Mouse (Mus musculus): ENCODE results near the gene Pld1. TPM values are rescaled to one million over a fixed set of nuclear protein-coding genes. Genes with fewer than 3 reads are reported as not detected.

Pld1 gene
- total RNA-seq, 1 experiment from 2014 or later, result 12.1 TPM

DNA sequence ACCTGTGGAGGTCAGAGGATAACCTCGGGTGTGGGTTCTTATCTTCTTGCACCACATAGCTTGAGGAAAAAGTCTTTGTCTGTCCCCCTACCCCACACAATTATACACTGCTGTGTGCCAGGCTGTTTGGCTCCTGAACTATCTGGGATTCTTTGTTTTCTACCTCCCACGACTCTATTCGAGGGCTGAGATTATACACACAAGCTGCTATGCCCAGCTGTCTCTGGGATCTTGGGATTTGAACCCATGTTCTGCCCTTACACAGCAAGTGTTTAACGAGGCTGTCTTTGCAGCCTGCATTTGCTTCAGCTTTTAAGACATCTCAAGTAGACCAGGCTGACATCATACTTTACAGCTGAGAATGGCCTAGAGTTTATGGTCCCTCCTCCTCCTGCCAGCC is 43.1 kb downstream of the Pld1 start:
- ATAC-seq (replicated peaks in 1 of 2; ENCODE audit: insufficient read depth in 1 of 2, low FRiP score in 2 of 2, low TSS enrichment in 1 of 2, low read depth in 1 of 2, poor library complexity in 2 of 2, severe bottlenecking in 2 of 2), result no peak

DNA sequence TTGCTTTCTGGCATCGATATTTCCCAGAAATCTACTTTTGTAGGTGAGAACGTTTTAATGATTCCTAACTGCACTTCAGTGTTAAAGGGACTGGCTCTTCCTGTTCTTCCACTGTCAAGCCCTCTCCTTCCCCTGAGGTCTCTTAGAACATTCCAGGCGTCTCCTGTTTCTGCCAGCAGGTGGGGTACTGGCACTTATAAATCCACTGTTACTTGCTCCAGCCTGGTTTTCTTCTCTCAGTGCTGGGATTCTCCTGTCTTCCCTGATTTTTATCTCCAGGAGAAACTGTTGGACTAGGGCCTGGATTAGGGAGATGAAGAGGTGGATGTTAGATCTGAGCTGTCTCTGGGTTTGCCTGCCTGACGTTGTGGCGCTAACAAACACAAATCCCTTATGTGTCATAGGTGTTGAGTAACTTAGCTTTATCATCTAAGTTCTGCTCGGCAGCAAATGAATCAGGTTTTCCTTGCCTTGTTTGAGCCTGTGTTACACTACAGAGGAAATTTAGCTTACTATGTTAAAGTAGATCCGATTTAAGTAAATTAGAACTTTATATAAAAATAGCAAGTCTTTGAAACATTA is 44.0 kb downstream of the Pld1 start:
- ATAC-seq (replicated peaks in 1 of 2; ENCODE audit: insufficient read depth in 1 of 2, low FRiP score in 2 of 2, low TSS enrichment in 1 of 2, low read depth in 1 of 2, poor library complexity in 2 of 2, severe bottlenecking in 2 of 2), result no peak

DNA sequence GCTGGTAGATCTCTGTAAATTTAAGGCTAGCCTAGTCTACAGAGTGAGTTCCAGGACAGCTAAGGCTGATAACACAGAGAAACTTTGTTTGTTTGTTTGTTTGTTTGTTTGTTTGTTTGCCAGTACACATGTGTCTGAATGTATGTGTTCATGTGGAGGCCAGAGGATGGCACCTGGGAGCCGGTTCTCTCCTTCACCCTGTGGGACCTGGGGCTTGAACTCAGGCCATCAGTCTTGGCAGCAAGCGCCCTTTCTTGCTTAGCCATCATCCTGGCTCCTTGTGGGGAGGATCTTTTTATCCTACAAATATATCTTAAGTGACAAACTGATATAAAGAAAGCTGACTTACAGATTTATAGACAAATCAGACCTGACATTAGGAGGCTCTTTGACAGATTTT is 44.8 kb downstream of the Pld1 start:
- no peak for ATAC-seq (replicated peaks in 1 of 2; ENCODE audit: insufficient read depth in 1 of 2, low FRiP score in 2 of 2, low TSS enrichment in 1 of 2, low read depth in 1 of 2, poor library complexity in 2 of 2, severe bottlenecking in 2 of 2)

DNA sequence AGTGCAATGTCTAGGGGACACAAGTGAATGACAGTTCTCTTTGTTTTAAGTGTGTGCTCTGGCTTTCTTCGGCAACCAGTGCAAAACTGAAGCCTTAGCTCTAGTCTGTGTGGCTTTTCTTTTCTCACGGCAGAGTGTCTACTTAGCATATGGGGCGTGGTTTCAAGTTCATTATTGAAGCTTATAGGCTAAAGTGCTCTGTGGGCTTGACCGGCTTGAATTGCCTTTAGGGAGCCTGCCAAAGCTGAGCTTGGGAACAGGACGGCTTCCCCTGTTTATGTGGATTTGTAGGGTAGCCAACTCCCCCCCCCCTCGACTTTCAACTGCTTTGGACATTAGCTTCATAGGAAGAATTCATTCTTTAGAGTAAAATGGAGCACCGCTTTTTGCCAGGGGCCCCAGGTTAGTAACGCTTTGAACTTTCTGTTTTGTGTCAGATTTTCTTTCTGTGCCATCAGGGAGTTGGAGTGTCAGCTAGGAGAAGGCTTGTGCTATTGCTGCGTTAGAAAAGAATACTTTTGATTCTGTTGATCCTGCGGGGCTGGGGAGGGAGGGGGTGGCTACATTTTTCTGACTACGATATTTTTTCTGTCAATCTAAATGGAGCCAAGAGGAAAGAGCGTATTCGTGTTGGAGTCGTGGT is 45.6 kb downstream of the Pld1 start:
- ATAC-seq (replicated peaks in 1 of 2; ENCODE audit: insufficient read depth in 1 of 2, low FRiP score in 2 of 2, low TSS enrichment in 1 of 2, low read depth in 1 of 2, poor library complexity in 2 of 2, severe bottlenecking in 2 of 2), result peak; percentile 96 to 97

DNA sequence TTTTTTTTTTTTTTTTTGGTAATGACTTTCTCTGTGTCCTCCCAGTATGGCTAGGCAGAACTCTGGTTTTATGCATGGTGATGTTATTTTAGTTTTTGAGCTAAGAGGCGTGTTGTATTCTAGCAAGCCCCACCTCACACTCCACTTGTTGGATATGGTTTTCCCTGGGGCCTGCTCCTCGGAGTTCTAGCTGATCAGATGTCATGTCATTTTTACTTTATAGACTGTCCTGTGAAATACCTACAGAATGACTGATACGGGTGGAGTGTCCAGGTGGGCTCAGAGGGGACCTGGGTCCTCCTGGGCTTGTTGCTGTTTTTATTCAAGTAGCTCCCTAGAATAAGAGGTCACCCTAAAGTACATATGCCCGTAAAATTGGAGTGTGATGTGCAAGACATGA is 46.1 kb downstream of the Pld1 start:
- no peak for ATAC-seq (replicated peaks in 1 of 2; ENCODE audit: insufficient read depth in 1 of 2, low FRiP score in 2 of 2, low TSS enrichment in 1 of 2, low read depth in 1 of 2, poor library complexity in 2 of 2, severe bottlenecking in 2 of 2)

DNA sequence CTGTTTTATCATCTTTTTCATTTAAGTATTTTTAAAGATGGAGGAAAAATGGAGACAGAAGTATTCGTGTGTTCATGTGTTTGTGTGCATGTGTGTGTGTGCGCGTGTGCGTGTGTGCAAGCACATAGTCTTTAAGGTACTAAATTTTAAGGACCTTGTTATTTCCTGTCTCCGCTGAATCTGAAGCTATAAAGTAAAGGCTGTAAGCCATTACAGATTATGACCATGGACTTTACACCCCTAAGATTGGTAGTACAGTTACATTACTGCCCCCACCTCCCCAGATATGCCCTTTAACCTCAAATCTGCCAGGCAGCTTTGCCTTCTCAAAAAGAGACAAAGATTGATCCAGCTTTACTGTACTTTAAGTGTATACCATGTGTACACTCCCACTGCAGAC is 46.8 kb downstream of the Pld1 start:
- ATAC-seq (replicated peaks in 1 of 2; ENCODE audit: insufficient read depth in 1 of 2, low FRiP score in 2 of 2, low TSS enrichment in 1 of 2, low read depth in 1 of 2, poor library complexity in 2 of 2, severe bottlenecking in 2 of 2), result no peak

DNA sequence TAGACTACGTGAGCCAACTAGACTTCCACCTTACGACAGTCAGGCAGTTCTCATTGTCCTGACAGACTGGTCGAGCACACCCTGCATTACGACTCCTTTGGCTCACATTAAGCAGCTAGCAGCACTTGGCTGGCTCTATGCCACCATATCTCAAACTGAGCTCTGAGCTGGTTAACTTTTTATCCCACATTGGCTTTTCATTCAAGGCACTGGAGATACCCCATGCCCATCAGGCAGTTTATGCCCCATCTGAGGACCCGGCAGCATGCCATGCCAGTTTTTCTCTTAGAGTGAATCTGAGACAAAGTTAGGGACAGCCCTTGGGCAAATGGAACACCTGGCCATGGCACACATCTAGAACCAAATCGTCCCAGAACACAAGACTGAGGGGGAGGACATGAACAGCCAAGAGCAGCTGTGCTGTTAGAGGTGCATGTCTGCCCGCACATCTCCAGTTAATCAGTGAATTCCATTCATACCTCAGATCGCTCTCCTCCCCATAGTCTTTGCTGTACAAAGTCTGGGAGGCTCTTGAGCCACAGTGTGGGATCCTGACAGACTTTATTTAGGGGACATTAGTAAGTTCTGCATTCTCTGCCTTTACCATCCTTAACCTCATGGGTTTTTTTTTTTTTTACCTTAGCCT is 49.5 kb downstream of the Pld1 start:
- no peak for ATAC-seq (replicated peaks in 1 of 2; ENCODE audit: insufficient read depth in 1 of 2, low FRiP score in 2 of 2, low TSS enrichment in 1 of 2, low read depth in 1 of 2, poor library complexity in 2 of 2, severe bottlenecking in 2 of 2)

DNA sequence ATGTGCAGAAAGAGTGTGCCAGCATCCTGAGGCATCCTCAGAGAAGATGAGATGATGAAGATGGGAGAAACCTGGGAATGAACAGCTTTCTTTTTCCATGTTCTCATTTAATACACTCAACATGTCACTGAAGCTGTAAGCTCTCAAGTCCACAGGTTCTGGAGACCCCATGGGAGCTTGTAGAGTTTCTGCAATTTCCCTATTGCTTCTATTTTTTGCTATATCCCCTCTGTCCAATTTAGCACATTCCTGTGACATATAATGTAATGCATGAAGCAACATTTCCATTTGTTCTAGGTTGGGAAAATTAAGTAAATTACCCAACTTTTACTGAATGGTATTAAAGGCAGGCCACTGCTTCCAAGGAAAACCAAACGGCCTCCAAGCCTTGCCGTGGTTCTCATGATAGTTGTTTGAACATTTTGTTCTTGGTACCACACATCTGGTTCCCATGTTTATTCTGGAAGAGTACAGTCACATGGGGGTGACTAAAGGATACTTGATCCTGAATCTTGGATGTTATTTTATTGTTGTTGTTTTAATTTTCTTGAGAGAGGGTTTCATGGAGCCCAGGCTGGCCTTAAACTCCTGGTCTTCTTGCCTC is 52.7 kb downstream of the Pld1 start:
- no peak for ATAC-seq (replicated peaks in 1 of 2; ENCODE audit: insufficient read depth in 1 of 2, low FRiP score in 2 of 2, low TSS enrichment in 1 of 2, low read depth in 1 of 2, poor library complexity in 2 of 2, severe bottlenecking in 2 of 2)

DNA sequence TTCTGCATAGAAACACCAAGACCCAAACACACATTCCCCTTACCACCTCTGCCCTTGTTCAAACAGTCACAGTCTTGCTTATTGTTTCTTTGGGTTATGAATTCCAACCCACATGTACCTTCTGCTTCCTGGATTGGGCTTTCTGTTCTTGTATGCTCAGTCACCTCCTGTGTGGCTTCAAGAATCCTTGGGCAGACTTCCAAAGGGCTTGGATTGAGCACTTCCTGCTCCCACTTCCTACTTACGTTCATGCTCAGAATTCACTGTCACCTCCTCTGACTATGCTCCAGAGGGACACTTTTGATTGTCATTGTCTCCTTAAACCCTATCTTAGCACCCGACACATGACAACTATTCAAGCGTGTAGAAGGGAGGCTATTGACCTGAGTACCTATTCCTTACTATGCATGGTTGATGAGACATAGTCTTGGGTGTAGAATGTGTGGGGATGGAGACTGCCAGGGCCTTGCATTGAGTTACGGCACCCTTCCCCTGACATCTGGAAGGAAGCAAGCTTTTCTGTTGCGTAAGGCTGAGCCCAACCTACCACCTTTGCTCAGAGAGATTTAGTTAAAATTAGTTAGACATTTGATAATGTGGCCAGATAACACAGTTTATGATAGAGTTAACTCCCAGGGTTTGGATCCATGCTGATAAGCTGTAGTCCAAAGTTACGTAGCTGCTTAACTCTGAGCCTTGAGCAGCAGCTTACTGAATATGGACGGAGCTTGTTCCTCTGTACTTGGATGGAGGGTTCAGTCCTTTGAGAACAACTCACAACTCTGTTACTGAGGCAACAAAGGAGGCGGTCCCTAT is 55.9 kb downstream of the Pld1 start:
- no peak for ATAC-seq (replicated peaks in 1 of 2; ENCODE audit: insufficient read depth in 1 of 2, low FRiP score in 2 of 2, low TSS enrichment in 1 of 2, low read depth in 1 of 2, poor library complexity in 2 of 2, severe bottlenecking in 2 of 2)

DNA sequence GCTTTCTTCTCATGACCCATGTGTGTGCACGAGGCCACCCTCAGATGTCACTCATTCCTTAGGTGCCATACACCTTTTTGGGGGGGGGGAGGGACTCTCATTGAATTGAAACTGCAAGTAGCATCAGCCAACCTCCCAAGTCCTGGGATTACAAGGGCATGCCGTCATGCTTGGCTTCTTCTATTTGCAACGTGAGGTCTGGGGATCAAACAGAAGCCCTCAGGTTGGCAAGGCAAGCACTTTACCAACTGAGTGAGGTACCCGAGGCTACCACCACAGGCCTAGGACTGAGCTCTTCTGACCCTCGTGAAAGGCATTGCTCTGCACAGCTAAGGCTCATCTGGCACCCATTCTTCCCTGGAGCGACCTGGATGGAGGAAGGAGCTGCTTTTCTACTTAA is 65.8 kb downstream of the Pld1 start:
- ATAC-seq (replicated peaks in 1 of 2; ENCODE audit: insufficient read depth in 1 of 2, low FRiP score in 2 of 2, low TSS enrichment in 1 of 2, low read depth in 1 of 2, poor library complexity in 2 of 2, severe bottlenecking in 2 of 2), result no peak

DNA sequence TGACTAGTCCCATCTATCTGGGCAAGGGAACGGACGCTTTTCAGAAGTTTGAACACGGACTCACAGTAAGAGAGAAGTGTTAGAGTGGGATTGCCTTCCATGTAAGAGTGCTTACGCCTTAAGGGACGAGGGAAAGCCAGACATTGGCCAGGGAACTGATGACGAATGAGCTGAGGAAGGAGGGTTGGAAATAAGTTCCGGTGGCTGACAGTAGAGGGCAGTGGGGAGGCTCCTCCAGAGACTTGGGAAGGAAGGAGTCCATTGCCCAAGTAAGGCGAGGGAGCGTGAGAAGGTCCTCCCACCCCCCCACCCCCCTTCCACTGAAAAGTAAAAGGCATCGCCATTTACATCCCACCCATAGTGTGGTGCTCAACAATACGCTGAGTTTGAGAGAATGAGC is 69.2 kb downstream of the Pld1 start:
- ATAC-seq (replicated peaks in 1 of 2; ENCODE audit: insufficient read depth in 1 of 2, low FRiP score in 2 of 2, low TSS enrichment in 1 of 2, low read depth in 1 of 2, poor library complexity in 2 of 2, severe bottlenecking in 2 of 2), result no peak

DNA sequence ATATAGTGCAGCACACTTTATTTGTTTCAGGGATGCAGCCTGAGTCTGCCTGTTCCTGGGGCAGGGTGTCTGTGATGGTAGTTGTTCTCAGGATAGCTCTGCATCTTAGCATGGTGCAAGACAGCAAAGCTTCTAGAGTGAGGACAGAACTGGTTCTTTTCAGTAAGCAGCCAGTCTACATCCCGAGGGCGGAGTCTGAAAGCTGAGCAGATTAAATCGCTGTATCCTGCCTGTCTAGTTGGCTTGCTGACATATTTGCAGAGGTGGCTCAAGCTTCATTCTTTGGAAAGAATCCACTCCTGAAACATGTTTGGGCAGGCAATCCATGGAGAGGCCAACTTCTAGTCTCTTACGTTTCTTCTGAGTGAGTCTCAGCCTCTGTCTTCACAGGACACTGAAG is 69.9 kb downstream of the Pld1 start:
- ATAC-seq (replicated peaks in 1 of 2; ENCODE audit: insufficient read depth in 1 of 2, low FRiP score in 2 of 2, low TSS enrichment in 1 of 2, low read depth in 1 of 2, poor library complexity in 2 of 2, severe bottlenecking in 2 of 2), result no peak

DNA sequence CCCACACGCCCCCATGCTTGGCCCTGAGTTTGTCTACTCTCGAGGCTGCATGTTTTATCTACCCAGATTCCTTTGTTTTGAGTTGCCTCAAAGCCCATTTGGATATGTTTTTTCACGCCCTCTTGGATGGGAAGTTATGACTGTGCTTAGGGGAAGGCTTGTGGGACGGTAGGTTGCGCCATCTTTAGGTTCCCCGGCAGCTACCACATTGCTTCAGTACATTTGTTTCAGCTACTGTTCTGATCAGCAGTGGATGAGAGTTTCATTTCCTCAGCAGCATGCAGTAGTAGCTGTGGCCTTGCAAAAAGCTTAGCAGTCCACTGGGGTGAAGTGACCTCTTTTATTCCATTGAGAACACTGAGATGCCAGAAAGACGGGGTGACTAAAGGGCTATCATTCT is 73.7 kb downstream of the Pld1 start:
- ATAC-seq (replicated peaks in 1 of 2; ENCODE audit: insufficient read depth in 1 of 2, low FRiP score in 2 of 2, low TSS enrichment in 1 of 2, low read depth in 1 of 2, poor library complexity in 2 of 2, severe bottlenecking in 2 of 2), result peak in 1 of 2 experiments; percentile 7; a peak in 1 of 4 replicates

DNA sequence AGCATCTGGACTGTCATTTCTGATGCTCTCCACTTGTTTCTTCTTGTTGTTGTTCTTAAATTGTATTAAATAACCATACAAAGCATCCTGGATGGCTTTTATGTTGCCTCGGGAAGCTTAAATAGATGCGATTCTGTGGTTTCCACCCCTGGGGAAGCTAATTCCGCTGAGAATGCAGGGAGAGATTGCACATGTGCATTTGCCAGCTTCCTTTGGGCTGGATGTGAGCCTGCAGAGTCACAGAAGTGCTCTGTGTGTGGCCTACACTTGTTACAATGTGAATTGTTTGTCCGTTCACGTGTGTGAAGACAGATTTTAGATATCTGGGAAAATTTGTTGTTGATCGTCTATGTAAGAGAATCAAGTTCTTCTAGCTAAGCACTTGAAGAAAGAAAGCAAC is 74.9 kb downstream of the Pld1 start:
- ATAC-seq (replicated peaks in 1 of 2; ENCODE audit: insufficient read depth in 1 of 2, low FRiP score in 2 of 2, low TSS enrichment in 1 of 2, low read depth in 1 of 2, poor library complexity in 2 of 2, severe bottlenecking in 2 of 2), result no peak

DNA sequence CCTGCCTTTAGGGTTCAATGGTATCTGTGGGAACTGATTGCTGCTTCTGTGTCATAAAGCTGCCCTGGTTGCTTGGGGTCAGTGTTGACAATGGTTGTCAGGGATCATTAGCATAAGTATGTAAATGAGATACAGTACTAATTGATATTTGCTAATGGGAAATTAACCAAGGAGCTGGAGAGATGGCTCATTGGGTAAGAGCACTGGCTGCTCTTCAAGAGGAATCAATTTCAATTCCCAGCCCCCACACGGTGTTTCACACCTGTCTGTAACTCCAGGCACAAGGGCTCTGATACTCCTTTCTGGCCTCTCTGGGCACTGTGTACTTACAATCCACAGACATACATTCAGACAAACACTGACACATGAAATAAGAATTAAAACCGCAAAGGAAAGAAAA is 78.5 kb downstream of the Pld1 start:
- no peak for ATAC-seq (replicated peaks in 1 of 2; ENCODE audit: insufficient read depth in 1 of 2, low FRiP score in 2 of 2, low TSS enrichment in 1 of 2, low read depth in 1 of 2, poor library complexity in 2 of 2, severe bottlenecking in 2 of 2)

DNA sequence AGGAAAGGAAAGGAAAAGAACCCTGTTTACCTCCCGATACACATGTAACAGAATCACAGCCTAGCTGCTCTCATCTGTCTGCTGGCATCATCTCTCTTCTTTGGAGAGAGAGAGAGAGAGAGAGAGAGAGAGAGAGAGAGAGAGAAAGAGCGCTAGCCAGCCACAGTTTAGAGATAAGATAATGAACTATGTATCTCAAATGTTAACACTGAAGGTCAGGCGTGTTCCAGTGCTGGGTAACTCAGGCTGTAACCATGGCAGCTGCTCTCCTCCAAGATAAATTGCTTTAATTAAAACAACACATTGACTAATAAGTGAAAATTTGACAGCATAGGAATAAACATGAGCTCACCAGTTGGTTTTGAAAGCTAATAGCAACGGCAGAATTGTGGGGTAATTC is 81.2 kb downstream of the Pld1 start:
- ATAC-seq (replicated peaks in 1 of 2; ENCODE audit: insufficient read depth in 1 of 2, low FRiP score in 2 of 2, low TSS enrichment in 1 of 2, low read depth in 1 of 2, poor library complexity in 2 of 2, severe bottlenecking in 2 of 2), result no peak

DNA sequence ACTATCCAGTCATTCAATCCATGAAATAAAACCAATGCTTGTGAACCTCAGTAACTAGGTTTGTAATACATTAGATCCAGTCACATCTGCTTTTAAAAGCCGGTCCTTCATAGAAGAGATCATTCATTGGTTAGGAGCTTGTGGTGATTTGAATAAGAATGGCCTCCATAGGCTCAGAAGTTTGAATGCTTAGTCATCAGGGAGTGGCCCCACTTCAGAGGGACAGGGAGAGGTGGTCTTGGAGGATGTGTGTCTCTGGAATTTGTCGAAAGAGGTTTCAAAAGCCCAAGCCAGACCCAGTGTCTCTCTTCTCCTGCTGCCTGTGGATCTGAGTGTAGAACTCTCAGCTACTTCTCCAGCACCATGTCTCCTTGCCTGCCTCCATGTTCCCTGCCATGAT is 81.9 kb downstream of the Pld1 start:
- ATAC-seq (replicated peaks in 1 of 2; ENCODE audit: insufficient read depth in 1 of 2, low FRiP score in 2 of 2, low TSS enrichment in 1 of 2, low read depth in 1 of 2, poor library complexity in 2 of 2, severe bottlenecking in 2 of 2), result no peak

DNA sequence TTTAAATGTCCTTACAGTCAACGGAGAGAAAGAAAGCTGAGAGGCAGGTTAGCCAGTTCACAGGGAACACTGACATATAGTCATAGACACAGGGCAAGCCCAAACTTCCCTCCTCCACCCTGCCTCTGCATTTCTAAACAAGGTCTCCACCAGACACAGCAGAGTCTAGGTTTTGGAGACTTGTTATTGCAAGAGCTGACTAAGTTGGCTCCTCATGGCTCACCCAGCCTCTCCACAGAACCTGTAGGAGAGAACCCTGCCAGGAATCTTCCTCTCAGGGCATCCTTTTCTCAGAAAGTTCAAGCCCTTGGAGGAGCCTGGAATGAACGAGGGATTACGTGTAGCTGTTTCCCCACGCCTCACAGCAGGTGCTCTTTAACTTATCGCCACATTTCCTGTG is 83.7 kb downstream of the Pld1 start:
- no peak for ATAC-seq (replicated peaks in 1 of 2; ENCODE audit: insufficient read depth in 1 of 2, low FRiP score in 2 of 2, low TSS enrichment in 1 of 2, low read depth in 1 of 2, poor library complexity in 2 of 2, severe bottlenecking in 2 of 2)
